Mouse (Mus musculus): ENCODE results near the gene Cfap20. TPM values are rescaled to one million over a fixed set of nuclear protein-coding genes. Genes with fewer than 3 reads are reported as not detected.

The Cfap20 gene
- polyA plus RNA-seq, 1 experiment, result 1.5 TPM

- Histone ChIP-seq H3K9me3 (ENCODE audit: control insufficient read depth, low read length) (no peaks in the 10 kb centered on the region), H3K27me3 (ENCODE audit: control insufficient read depth) (no peaks in the 10 kb centered on the region), H3K36me3 (ENCODE audit: control insufficient read depth) (peaks cover 3% of the 10 kb centered on the region), H3K4me1 (ENCODE audit: control insufficient read depth) (peaks cover 31% of the 10 kb centered on the region), H3K4me3 (replicated peaks) (peak overlapping the region; percentile 12)
- TF ChIP-seq TAL1 (IDR thresholded peaks at IDR 0.05; ENCODE audit: low read length) (no peak), GATA1 (IDR thresholded peaks at IDR 0.05; ENCODE audit: low read length) (no peak)
Measured at GRCm38 (mm10) chr8:95427594-95428535, 6.8 kb downstream of the Cfap20 start.

GRCm38 (mm10) chr8:95426781-95427281 lies 7.8 kb downstream of the Cfap20 start:
- TF ChIP-seq TAL1 (IDR thresholded peaks at IDR 0.05; ENCODE audit: low read length) (no peak), GATA1 (IDR thresholded peaks at IDR 0.05; ENCODE audit: low read length) (no peak)
- Histone ChIP-seq H3K4me1 (ENCODE audit: control insufficient read depth) (peaks cover 24% of the 10 kb centered on the region), H3K9me3 (ENCODE audit: control insufficient read depth, low read length) (no peaks in the 10 kb centered on the region), H3K4me3 (replicated peaks) (no peak overlapping the region), H3K27me3 (ENCODE audit: control insufficient read depth) (no peaks in the 10 kb centered on the region), H3K36me3 (ENCODE audit: control insufficient read depth) (peaks cover 12% of the 10 kb centered on the region)

- Histone ChIP-seq H3K4me3 (replicated peaks) (no peak overlapping the region), H3K9me3 (ENCODE audit: control insufficient read depth, low read length) (no peaks in the 10 kb centered on the region), H3K4me1 (ENCODE audit: control insufficient read depth) (peaks cover 20% of the 10 kb centered on the region), H3K27me3 (ENCODE audit: control insufficient read depth) (no peaks in the 10 kb centered on the region), H3K36me3 (ENCODE audit: control insufficient read depth) (peaks cover 29% of the 10 kb centered on the region)
- no peak for TF ChIP-seq GATA1 (IDR thresholded peaks at IDR 0.05; ENCODE audit: low read length)
- TF ChIP-seq TAL1 (IDR thresholded peaks at IDR 0.05; ENCODE audit: low read length), result no peak
Measured at GRCm38 (mm10) chr8:95424682-95425081, 10.0 kb downstream of the Cfap20 start.

GRCm38 (mm10) chr8:95422193-95422810 lies 12.4 kb downstream of the Cfap20 start:
- TF ChIP-seq TAL1 (IDR thresholded peaks at IDR 0.05; ENCODE audit: low read length), result no peak
- no peak overlapping the region for H3K4me3 ChIP-seq (replicated peaks)
- no peaks in the 10 kb centered on the region for H3K9me3 ChIP-seq (ENCODE audit: control insufficient read depth, low read length)
- H3K36me3 ChIP-seq (ENCODE audit: control insufficient read depth), result peaks cover 34% of the 10 kb centered on the region
- H3K27me3 ChIP-seq (ENCODE audit: control insufficient read depth), result no peaks in the 10 kb centered on the region
- H3K4me1 ChIP-seq (ENCODE audit: control insufficient read depth), result peaks cover 3% of the 10 kb centered on the region; the same call in 1 of the 2 replicates

- no peak overlapping the region for H3K4me3 ChIP-seq (replicated peaks)
- H3K27me3 ChIP-seq (ENCODE audit: control insufficient read depth), result no peaks in the 10 kb centered on the region
- H3K4me1 ChIP-seq (ENCODE audit: control insufficient read depth), result no peaks in the 10 kb centered on the region
- TF ChIP-seq GATA1 (IDR thresholded peaks at IDR 0.05; ENCODE audit: low read length) (no peak), TAL1 (IDR thresholded peaks at IDR 0.05; ENCODE audit: low read length) (no peak)
- H3K9me3 ChIP-seq (ENCODE audit: control insufficient read depth, low read length), result no peaks in the 10 kb centered on the region
- H3K36me3 ChIP-seq (ENCODE audit: control insufficient read depth), result no peaks in the 10 kb centered on the region; the same call in 1 of the 2 replicates
Measured at GRCm38 (mm10) chr8:95411309-95411972, 23.2 kb downstream of the Cfap20 start.

- H3K27me3 ChIP-seq (ENCODE audit: control insufficient read depth), result no peaks in the 10 kb centered on the region
- H3K9me3 ChIP-seq (ENCODE audit: control insufficient read depth, low read length), result no peaks in the 10 kb centered on the region
- H3K36me3 ChIP-seq (ENCODE audit: control insufficient read depth), result no peaks in the 10 kb centered on the region; the same call in 1 of the 2 replicates
- no peak for TF ChIP-seq GATA1 (IDR thresholded peaks at IDR 0.05; ENCODE audit: low read length)
- no peak for TF ChIP-seq TAL1 (IDR thresholded peaks at IDR 0.05; ENCODE audit: low read length)
- H3K4me1 ChIP-seq (ENCODE audit: control insufficient read depth), result no peaks in the 10 kb centered on the region
- H3K4me3 ChIP-seq (replicated peaks), result no peak overlapping the region
Measured at GRCm38 (mm10) chr8:95409518-95409917, 25.2 kb downstream of the Cfap20 start.

- H3K4me3 ChIP-seq (replicated peaks), result no peak overlapping the region
- TF ChIP-seq TAL1 (IDR thresholded peaks at IDR 0.05; ENCODE audit: low read length) (no peak), GATA1 (IDR thresholded peaks at IDR 0.05; ENCODE audit: low read length) (no peak)
- H3K9me3 ChIP-seq (ENCODE audit: control insufficient read depth, low read length), result no peaks in the 10 kb centered on the region
- H3K27me3 ChIP-seq (ENCODE audit: control insufficient read depth), result no peaks in the 10 kb centered on the region; the same call in 1 of the 2 replicates
- no peaks in the 10 kb centered on the region for H3K4me1 ChIP-seq (ENCODE audit: control insufficient read depth)
- H3K36me3 ChIP-seq (ENCODE audit: control insufficient read depth), result no peaks in the 10 kb centered on the region
Measured at GRCm38 (mm10) chr8:95401091-95401490, 33.6 kb downstream of the Cfap20 start.

- H3K36me3 ChIP-seq (ENCODE audit: control insufficient read depth), result no peaks in the 10 kb centered on the region
- no peaks in the 10 kb centered on the region; the same call in 1 of the 2 replicates for H3K27me3 ChIP-seq (ENCODE audit: control insufficient read depth)
- H3K4me3 ChIP-seq (replicated peaks), result no peak overlapping the region
- no peaks in the 10 kb centered on the region for H3K4me1 ChIP-seq (ENCODE audit: control insufficient read depth)
- TF ChIP-seq GATA1 (IDR thresholded peaks at IDR 0.05; ENCODE audit: low read length), result no peak
- TF ChIP-seq TAL1 (IDR thresholded peaks at IDR 0.05; ENCODE audit: low read length), result no peak
- H3K9me3 ChIP-seq (ENCODE audit: control insufficient read depth, low read length), result no peaks in the 10 kb centered on the region
Measured at GRCm38 (mm10) chr8:95399131-95399530, 35.5 kb downstream of the Cfap20 start.

Data from erythroblast, embryonic 14.5 days (primary cell).